Mouse (Mus musculus): Measurements from ENCODE around the gene Nucb1.
"Not testable (repeated sequence)": the region's sequence is repeated elsewhere in the genome, so short reads cannot be mapped to it uniquely, and the experiment has no call there.

Gene Nucb1

GRCm38 (mm10) chr7:45509912-45510787 is at the start of gene Nucb1:
Gene Nucb1, minus strand, starts transcription at chr7:45510406.
- peak; percentile 86 to 90 for DNase-seq

GRCm38 (mm10) chr7:45558907-45559306 is 48.7 kb upstream of the Nucb1 start:
- no peak for DNase-seq

DNA sequence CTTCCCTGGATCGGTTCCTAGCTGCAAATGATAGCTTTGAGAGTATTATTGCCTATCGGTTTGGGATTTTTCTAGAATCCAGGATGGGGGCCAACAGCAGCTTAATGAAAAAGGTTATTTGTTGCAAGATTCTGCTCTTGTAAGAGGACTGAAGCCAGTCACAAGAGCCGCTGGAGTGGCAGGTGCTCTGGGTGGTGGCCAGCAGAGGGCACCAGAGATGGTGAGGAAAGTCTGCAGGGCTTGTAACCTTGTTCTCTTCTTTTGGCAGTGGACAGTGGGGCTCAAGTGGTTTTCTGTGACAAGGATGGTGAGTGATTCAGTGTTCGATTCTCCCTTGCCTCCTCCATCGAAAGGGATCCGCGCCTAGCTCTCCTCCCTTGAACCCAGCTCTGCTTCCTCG is 45.6 kb upstream of the Nucb1 start:
- DNase-seq = peak; percentile 64 to 83

DNA sequence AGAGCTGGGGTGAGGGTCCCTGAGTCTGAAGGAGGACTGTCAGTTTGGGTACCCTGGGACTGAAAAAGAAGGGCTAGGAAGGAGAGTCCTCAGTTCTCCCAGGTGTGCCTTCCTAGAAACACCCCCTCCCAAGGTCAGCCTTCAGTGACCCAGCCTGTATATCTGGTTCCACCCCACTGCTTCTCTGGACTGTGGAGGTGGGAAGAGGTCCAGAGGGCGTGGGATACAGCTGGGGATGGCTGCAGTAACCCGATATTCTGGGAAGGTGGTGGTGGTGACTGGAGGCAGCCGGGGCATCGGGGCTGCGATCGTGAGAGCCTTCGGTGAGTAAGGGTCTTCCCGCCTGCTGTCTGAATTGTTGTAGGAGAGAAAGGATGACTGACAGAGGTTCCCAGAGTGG is 44.5 kb upstream of the Nucb1 start, which contains the start of gene Hsd17b14:
Gene Hsd17b14, plus strand, starts transcription at position 150 of the 400 bp plus-strand sequence.
- no peak for DNase-seq

GRCm38 (mm10) chr7:45553990-45554389 is 43.8 kb upstream of the Nucb1 start:
- DNase-seq = no peak

GRCm38 (mm10) chr7:45553519-45553918 is 43.3 kb upstream of the Nucb1 start:
- DNase-seq = no peak

DNA sequence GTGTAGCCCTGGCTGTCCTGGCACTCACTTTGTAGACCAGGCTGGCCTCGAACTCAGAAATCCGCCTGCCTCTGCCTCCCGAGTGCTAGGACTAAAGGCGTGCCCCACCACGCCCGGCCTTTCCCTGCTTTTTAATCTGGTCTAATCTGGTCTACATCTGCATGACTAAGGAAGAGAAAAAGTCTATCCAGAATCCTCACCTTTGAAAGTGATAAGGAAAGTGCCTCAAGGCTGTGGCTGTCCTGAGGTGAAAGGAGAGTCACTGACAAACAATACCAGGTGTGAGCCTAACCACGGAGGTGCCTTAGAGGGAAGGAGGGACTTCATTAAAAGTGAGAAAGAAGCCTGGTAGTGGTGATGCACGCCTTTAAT is 41.3 kb upstream of the Nucb1 start:
- no peak for DNase-seq

GRCm38 (mm10) chr7:45550821-45551511 is 40.8 kb upstream of the Nucb1 start:
- no peak for DNase-seq

GRCm38 (mm10) chr7:45549641-45550436 is 39.6 kb upstream of the Nucb1 start:
- DNase-seq = no peak

GRCm38 (mm10) chr7:45544525-45544924 is 34.3 kb upstream of the Nucb1 start:
- no peak for DNase-seq

DNA sequence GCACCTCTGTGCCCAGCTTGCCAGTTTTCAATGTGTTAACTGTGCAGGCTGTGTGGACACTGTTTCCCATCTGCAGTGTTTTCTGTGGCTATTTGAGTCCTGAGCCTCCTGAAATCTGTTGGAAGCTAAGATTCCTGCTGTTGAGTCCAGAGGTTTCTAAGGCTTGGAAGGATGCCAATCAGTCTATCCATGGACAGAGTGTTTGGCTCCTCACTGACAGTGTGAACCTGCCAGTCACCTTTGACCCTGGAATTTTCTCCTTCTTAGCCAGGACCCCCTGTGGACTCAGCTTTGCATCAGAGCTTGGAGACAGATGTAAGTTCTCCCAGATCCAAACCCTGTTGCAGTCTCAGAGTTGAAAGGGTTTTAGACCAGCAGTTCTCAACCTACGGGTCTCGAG is 30.0 kb upstream of the Nucb1 start:
- DNase-seq = no peak

GRCm38 (mm10) chr7:45539095-45539494 is 28.9 kb upstream of the Nucb1 start:
- no peak for DNase-seq

GRCm38 (mm10) chr7:45538163-45539041 is 28.2 kb upstream of the Nucb1 start:
- no peak for DNase-seq

DNA sequence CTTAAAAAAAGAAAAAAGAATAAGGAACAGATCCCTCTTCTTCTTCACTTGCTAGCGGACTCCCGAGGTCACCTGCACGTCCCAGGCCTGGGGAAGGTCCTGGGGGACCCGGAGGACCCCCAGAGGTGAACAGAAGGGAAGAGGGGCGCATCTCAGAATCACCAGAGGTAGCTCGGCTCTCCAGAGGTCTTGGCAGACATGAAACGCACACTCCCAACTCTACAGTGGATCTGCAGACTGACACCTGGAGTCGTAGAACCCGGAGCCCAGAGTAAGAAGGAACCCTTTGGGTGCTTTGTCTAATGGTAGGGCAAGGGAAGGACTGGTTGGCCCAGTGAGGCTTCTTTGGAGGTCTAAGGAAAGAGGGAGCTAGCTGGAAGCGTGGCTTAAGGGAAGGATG is 27.4 kb upstream of the Nucb1 start:
- no peak for DNase-seq

GRCm38 (mm10) chr7:45535676-45536075 is 25.5 kb upstream of the Nucb1 start:
- no peak for DNase-seq

GRCm38 (mm10) chr7:45530643-45531042 is 20.4 kb upstream of the Nucb1 start:
- DNase-seq = no peak

- DNase-seq = no peak
Observed at GRCm38 (mm10) chr7:45529461-45529860, 19.3 kb upstream of the Nucb1 start.

- not testable (repeated sequence) for DNase-seq
Observed at GRCm38 (mm10) chr7:45527169-45527568, 17.0 kb upstream of the Nucb1 start.

DNA sequence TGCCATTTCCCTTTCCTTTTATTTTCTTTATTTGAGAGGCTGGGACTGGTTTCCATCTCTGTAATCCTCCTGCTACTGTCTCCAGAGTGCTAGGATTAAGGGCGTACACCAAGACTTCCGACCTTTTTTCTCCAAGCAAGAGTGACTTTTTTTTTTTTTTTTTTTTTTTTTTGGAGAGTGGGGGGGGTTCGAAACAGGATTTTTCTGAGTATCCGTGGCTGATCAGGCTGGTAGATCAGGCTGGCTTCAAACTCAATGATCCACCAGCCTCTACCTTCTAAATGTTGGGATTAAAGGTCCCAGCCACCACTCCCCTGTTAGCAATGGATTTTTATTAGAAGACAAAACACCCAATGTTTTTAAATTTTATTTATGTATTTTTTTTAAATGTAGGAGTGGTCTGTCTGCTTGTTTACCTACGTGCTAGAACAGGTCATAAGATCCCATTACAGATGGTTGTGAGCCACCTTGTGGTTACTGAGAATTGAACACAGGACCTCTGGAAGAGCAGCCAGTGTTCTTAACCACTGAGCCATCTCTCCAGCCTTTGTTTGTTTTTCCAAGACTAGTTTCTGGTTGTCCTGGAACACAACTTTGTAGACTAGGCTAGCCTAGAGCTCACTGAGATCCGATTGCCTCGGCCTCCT is 16.4 kb upstream of the Nucb1 start:
- DNase-seq = no peak

- DNase-seq = peak; percentile 90 to 96
Observed at GRCm38 (mm10) chr7:45525809-45526473, 15.7 kb upstream of the Nucb1 start, which contains the start of the genes Ppp1r15a and Plekha4. Gene Ppp1r15a, minus strand, starts transcription at chr7:45526268. Gene Plekha4, plus strand, starts transcription at chr7:45526330.
